Mouse (Mus musculus): Measurements from ENCODE around the gene Epdr1.

The Epdr1 gene

GRCm38 (mm10) chr13:19619216-19619927, at the start of gene Epdr1:
Gene Epdr1 (minus strand): TSS chr13:19619927.
- DNase-seq = peak; percentile 36 to 37

DNA sequence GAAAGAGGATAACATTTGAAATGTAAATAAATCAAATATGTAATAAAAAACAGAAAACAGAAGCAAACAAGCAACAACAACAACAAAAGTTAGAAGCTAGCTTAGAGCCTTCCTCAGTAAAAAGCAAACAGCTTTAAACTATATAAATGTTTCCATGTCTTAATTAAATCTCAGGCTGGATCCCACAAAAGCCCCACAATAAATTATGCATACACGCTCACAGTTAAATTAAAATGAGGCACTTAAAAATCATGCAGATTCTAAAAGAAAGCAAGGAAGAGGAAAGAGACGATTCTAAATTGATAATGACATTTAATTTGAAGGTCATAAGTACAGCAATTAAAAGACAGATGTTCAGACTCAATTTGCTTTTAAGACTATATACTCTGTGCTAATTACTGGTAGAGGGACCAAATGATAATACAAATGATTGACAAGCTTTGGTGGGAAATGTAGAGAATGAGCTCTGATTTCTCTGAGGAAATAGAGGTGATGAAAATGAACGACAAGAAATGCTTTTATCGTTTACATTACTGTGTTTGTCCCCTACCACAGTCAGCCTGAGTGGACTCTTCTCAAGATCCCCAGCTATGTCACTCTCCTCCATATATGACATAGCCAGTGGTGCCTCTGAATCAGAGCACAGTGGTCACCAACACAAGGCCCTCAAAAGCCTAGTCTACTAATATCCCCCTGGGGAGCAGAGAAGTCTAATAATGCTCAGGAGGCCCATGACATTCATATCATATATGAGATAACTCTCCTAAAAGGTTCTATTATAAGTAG, 48.8 kb upstream of the Epdr1 start:
- no peak for DNase-seq

- no peak for DNase-seq
These were observed 32.7 kb upstream of the Epdr1 start for GRCm38 (mm10) chr13:19652405-19652804.

DNA sequence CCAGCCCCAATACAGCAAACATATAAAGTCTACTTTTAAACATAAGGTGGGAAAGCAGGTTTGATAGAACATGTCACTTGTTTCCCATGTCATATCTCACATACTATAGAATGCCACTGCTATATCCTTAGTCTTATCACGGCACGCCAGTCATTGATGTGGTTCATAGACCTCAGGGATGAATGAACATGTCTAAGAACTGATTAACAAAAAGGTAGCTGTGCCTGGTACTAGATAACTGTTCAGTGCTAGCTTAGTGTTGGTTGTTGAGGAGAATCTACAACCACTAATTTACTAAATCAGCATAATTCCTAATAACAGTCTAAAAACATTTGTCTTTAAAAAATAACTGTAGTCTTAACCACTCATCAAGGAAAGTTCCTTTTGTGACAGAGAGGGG, 30.1 kb upstream of the Epdr1 start:
- no peak for DNase-seq

- DNase-seq = no peak
These were observed 24.5 kb upstream of the Epdr1 start for GRCm38 (mm10) chr13:19644225-19644624.

DNA sequence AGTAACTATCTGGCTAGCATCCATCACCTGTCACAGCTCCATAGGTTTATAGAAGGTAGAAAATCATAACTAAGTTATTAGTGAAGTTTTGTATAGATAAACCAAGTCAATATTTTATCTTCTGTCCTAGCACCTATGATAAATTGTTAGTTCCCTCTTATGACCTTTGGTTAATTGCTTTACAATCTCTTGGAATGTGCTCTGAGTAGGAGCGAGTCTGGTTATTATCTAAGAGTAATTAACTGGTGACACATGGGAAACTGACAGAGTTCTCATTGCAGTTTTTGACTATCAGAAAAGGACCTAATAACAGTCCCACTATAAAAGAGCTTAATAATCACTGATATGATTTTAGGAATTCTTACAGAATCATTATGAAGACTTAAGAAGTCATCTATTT, 23.8 kb upstream of the Epdr1 start:
- no peak for DNase-seq

DNA sequence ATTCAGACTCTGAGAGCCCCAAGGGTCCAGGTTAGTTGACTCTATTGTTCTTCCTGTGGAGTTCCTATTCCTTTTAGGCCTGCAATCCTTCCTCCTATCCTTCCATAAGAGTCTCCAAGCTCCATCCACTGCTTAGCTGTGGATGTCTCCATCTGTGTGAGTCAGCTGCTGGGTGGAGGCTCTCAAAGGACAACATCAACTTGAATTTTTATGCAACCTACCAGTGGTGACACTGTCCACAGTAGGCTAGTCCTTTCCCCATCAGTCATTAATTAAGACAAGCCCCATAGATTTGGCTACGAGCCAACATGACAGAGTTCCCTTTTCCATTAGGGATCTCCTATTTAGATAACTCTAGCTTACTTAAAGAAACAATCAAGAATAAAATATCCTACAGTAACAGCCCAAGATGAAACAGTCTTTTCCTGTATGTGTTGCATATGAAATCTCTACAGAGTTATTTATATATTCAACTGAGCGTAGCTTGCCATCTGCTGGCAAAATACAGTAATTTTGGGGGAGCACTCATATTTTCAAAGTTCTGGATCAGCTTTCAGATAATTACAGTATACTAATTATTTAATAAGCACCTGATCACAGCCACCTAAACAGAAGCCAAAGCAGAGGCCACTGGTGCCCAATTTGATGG, 20.6 kb upstream of the Epdr1 start:
- DNase-seq = no peak

- no peak for DNase-seq
These were observed 16.4 kb upstream of the Epdr1 start for GRCm38 (mm10) chr13:19636131-19636530.

- no peak for DNase-seq
These were observed 11.3 kb upstream of the Epdr1 start for GRCm38 (mm10) chr13:19630768-19631709.

GRCm38 (mm10) chr13:19626473-19626872, 6.7 kb upstream of the Epdr1 start:
- DNase-seq = no peak

DNA sequence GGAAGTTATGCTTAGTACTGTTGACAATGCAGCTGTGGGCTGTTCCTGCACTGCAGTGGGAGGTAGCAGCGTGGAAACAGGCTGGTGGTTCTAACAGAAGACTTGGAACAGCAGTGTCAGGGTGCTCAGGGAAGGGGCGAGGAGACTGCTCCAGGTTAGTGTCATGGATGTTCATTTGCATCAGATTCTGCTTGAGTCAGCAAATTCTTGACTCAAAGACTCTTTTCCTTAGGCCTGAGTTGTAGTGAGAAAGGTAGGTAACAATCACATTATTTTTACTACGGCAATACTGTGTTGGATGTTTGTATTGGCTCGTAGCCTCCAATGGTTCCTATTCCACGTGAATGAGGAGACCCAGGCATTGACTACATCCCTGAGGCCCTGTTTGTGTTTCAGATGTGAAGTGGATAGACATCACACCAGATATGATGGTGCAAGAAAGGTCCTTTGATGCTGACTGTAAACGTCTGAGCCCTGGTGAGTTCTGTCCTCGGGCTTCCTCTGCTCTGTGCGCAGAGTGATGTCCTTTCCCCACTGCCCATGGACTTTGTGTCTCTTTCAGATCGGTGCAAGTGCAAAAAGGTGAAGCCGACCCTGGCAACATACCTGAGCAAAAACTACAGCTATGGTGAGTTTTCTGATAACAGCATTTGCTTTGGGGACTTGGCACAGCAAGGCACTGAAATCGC, 5.0 kb upstream of the Epdr1 start:
- no peak for DNase-seq

GRCm38 (mm10) chr13:19623228-19623905, 3.6 kb upstream of the Epdr1 start:
- DNase-seq = no peak

GRCm38 (mm10) chr13:19622573-19623227, 3.0 kb upstream of the Epdr1 start, which contains the start of gene Sfrp4:
Gene Sfrp4 (plus strand): TSS chr13:19623104.
- DNase-seq = no peak

DNA sequence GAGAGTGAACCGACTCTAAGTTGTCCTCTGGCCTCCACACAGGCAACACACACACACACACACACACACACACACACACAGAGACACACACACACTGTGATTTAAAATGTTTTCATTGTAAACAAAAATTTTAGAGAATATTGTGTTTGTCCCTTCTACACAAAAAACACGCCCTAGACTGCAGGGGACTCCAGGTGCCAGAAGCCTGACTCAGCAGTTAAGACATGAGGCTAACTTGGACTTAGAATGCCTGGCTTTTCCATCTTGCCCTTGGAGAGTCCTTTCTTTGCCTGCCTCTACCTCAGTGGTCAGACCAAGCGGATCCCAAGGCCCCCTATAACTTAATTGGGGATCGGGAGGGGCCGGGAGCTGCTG, 899 bp downstream of the Epdr1 start:
- DNase-seq = no peak

- no peak for DNase-seq
These were observed 1.6 kb downstream of the Epdr1 start for GRCm38 (mm10) chr13:19618081-19618480.

DNA sequence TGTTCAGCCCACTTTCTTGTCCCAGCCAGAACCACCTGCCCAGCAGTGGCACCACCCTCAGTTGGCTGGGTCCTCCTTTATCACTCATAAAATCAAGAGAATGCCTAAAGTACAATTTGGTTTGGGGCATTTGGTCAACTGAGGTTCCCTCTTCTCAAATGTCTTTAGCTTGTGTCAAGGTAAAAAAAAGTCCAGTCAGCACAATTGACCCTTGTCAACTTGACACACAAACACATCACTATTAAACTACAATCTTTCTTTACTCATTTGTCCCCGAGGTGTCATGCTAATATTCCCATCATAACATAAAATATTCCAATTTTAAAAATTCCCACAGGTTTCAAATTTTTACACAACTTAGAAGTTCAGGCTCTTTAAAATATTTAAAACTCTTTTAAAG, 5.4 kb downstream of the Epdr1 start:
- DNase-seq = no peak

- DNase-seq = no peak
These were observed 6.3 kb downstream of the Epdr1 start for GRCm38 (mm10) chr13:19613426-19613825.

GRCm38 (mm10) chr13:19612963-19613362, 6.8 kb downstream of the Epdr1 start:
- DNase-seq = no peak

DNA sequence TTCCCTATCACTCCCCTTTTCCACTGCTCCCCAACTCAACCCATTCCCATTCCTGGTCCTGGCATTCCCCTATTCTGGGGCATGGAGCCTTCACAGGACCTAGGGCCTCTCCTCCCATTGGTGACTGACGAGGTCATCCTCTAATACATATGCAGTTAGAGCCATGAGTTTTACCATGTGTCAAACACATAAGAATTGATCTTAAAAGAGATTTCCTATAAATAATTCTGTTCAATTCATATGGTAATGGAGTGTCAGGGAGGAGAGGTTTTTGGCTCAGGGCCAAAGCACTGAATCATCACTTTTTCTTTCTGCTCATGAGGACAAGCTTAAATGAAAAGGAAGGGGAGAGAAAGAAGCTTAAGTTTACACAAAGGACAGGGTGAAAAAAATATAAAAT, 7.4 kb downstream of the Epdr1 start:
- DNase-seq = no peak

DNA sequence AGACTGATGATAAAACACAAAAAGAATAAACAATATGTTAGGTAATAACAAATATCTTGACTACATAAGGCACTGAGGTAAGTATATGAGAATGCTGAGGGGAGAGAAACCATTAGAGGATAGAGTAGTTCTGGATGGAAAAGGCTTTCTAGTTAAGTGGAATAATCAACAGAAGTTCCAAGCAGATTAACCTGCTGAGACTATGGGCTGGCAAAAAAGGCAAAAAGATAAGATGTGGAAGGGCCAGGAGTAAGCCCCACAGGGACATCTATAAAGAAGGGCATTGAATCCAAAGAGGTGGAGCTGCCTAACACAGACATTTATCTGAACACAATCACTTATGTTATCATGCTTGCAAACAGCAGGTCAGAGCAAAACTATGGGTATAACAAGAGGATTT, 11.6 kb downstream of the Epdr1 start:
- DNase-seq = no peak

DNA sequence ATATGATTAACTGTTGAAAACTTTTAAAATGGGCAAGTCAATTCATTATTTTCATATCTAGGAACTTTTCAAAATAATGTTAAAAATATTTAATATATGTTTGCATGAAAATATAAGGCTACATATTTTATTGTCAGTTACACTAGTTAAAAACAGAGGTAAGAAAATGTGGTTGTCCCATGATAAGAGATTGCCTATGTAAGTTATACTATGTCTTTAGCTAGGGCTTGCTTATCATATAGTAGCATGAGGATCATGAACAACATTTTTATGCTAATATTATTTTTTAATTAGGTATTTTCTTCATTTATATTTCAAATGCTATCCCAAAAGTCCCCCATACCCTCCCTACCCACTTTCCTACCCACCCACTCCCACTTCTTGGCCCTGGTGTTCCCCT, 14.8 kb downstream of the Epdr1 start:
- DNase-seq = no peak

Measured in thymus, postnatal 36 days (tissue).